Mouse (Mus musculus) heart, postnatal 10 days (tissue): Measurements from ENCODE around the gene Dync1li2. TPM values are rescaled to one million over a fixed set of nuclear protein-coding genes. Genes with fewer than 3 reads are reported as not detected.

ENCODE experiments used
- DNase-seq, 2 experiments: peaks; one replicate each; pipeline ENCODE4 v3.0.0; 2021
- intact Hi-C: fragments of 180-260 bp; cut with DNase I; formaldehyde crosslinking; loops from one replicate; pipeline ENCODE4 v1.15.1; 2025
- total RNA-seq, 2 experiments: library from RNA; stranded (reverse); gene quantifications; 2 replicates each; pipeline ENCODE4 v1.2.3; 2021

Dync1li2 gene
- total RNA-seq, 2 experiments from 2014 or later = 86.4 to 125 TPM

DNA sequence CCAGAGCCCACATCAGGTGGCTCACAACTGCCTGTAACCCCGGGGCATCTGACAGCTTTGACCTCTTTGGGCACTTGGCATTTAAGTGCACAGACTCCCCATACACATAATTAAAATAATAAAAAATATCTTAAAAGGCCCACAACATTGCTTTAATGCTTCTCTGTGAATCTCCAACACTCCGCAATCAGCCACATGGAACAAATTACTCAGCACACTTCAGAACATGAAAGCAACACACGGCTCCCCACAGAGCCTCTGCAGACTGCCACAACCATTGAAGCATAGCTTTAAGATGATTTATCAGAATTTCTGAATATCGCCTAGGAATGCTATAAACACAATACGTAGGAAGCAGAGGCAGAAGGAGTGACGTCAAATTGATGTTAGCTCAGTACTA, 26.8 kb downstream of the Dync1li2 start:
- DNase-seq = no peak
- intact Hi-C loops = no loop called here

DNA sequence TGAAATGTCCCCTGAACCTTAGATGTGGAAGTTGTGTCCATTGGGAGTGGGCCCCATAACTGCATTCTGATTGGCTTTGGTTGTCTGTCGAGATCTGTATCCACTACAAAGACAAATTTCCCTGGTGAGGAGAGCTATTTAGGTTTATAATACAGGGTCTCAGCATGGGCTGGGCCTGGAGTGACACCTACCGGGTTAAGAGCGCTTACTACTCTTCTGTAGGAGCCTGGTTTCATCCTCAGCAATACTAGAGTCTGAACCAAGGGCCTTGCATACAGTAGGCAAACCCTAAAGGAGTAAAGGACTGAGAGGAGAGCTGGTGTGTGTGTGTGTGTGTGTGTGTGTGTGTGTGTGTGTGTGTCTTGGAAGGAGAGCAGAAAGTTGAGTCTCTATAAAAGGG, 28.6 kb downstream of the Dync1li2 start:
- intact Hi-C loops = no loop called here
- no peak for DNase-seq

DNA sequence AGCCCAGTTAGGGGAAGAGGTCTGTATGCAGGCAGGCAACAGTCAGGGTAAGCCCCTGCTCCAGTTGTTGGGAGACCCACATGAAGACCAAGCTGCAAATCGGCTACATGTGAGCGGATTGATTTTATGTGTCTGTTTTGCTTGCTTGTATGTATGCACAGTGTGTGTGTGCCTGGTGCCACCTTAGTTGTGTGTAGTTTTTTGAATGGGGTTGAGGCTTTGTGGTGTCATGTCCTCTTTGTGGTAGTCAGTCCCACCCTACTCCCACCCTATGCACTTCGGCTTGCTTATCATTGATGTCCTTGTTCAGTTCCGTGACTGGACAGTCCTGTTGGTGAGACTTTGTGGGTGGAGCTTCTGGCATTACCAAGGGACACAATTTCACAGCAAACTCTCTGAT, 29.1 kb downstream of the Dync1li2 start:
- intact Hi-C loops = no loop called here
- DNase-seq = no peak

DNA sequence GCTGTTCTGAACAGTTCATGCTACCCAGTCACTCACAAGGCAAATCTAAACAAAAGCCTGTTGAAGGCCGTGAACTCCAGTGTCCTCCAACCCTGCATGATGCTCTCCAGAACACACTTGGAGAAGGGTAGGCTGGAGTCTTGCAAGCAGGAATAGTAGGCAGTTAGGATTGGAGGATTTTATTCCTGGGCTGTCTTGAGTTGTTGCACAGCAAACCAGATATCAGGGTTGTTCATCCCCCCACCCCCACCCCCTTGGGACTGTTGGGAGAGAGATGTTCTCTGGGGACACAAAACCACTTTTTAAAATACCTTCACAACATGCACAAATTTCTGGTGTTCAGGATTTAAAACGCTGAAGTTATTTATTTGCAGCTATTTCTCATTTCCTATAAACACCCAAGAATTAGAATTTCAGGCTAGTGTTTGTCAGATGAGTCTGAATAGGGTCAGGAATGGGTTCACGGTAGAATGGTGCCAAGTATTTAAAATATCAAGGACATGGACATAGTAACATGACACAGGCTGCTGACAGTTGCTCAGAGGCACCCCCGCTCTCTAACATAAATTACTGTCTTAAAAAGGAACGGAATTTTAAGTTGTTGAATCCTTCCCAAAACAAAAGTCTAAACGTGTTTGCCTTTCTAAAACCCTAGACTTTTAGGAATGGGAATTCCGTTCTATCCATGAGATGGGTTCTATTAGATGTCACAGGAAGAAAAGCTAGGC, 29.9 kb downstream of the Dync1li2 start:
- intact Hi-C loops = no loop called here
- DNase-seq = no peak

DNA sequence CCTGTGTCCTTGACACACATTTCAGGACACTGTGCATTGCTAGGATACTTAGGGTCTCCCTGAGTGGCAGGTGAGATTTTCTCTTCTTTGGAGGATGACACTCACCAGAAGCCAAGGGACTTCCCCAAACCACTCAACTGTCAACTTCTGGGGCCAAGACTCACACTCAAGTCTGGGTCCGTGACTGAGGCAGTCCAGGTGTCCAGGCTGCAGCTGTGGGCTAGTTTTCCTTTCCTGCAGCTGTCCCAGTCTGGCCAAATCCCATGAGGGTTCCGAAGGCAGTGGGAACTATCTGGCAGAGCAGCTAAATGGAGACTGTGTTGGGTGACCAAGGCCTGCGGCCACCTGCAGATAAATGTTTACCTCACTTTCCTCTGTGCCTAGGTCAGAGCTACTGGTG, 30.9 kb downstream of the Dync1li2 start:
- DNase-seq = no peak
- intact Hi-C loops = no loop called here

DNA sequence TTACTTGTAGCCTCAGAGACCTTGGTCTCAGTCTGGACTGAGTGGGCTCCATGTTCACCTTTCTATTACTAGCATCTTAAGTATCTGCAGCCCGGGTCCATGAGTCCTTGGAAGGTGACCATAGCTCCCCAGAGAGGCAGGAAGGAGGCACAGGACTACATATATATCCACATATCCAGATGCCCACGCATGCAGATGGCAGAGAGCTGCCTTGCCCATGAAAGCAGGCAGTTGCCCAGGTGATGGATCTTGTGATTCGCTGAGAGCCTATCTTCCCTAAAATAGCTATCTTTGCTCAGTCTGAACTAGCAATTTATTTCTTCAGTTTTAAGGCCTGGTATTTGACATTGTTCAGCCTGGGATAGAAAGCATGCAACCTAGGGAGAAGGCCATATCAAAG, 31.4 kb downstream of the Dync1li2 start:
- no peak for DNase-seq
- intact Hi-C loops = no loop called here

DNA sequence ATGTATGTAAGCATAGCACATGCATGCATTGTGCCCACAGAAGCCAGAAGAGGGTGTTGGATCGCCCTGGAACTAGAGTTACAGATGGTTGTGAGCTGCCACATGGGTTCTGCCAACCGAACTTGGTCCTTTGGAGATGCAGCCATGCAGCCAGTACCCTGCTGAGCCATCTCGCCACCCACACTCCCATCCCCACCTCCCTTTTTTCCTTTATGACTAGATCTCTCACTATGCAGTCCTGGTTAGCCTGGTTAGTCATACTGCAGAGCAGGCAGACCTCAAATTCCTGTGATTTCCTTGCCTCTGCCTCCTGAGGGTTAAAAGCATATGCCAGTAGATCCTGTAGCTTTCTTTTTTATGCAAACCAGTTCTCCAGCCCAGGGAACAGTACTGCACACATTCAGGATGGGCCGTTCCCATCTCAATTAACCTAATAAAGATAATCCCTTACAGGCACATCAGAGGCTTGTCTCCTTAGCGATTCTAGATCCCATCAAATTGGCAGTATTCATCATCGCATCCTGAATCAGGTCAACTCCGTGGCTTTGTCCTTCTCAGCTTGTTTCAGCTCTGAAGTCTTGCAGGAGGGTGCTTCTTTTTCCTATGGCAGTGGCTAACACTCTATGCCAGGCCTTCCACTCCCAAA, 32.1 kb downstream of the Dync1li2 start:
- intact Hi-C loops = no loop called here
- no peak for DNase-seq

DNA sequence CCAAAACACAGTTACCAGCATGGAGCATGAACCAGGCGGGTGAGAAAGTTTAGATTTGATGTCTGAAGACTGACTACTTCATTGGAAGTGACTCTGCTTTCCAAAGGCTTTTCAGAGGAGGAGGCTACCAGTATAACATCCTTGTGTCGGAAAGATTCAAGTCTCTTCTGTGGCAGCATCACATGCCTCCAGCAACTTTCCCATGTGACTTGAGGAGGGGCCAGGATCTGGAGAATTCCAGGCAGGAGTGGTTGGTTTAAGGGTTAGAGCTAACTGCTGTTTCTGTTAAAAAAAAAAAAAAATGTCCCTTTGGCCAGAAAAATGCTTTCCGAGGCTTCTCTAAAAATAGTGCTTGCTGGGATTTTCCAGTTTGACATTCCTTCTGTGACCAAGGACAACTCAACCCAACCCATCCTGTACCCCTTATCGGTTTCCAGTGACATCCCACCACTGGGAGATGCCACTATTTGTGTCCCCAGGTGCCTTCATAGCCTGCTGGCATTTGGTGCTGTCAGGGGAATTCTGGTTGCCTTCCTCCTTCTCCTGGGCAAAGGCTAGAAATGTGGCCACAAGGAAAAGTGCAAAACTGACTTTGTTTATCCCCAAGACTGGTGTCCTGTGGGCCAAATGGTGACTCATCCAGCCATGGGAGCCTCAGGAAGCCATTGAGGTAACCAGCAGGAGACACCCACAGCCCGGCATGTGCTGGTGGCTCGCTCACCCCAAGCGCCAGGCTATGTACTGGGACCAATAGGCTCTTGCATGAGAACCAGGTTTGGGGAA, 34.3 kb downstream of the Dync1li2 start:
- peak in 1 of 2 experiments; percentile 30 for DNase-seq
- intact Hi-C loops = no loop called here

DNA sequence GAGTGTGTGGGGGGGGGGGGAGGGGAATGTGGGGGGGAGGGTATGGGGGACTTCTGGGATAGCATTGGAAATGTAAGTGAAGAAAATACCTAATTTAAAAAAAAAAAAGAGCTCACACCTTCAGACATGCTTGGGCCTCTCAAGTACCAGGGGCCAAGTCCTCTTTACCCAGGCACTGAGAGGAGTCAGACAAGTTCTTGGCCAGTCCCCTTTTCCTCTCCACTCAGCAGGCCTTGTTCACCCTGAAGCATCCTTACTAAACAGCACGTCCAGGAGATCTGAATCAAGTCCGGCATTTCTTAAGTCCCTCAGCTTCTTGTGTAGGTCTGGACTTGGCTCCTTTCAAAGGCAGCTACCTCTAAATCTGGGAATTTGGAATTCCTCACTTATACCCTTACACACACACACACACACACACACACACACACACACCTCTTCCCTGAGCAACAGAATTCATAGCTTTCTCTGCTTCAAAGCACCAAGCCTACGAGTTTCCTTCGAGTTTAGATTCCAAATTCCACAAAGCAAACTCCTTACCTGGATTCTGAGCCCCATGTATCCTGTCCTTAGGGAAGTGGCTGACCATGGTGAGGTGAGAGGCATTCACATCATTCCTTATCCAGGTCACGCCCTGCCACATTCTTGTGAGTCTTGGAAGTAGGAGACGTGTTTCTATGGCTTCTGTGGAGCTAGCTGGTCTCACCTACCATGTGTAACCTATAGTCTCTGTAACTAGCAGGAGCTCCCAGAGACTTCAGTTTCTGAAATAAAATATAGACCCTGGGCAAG, 36.3 kb downstream of the Dync1li2 start:
- DNase-seq = no peak
- intact Hi-C loops = no loop called here

DNA sequence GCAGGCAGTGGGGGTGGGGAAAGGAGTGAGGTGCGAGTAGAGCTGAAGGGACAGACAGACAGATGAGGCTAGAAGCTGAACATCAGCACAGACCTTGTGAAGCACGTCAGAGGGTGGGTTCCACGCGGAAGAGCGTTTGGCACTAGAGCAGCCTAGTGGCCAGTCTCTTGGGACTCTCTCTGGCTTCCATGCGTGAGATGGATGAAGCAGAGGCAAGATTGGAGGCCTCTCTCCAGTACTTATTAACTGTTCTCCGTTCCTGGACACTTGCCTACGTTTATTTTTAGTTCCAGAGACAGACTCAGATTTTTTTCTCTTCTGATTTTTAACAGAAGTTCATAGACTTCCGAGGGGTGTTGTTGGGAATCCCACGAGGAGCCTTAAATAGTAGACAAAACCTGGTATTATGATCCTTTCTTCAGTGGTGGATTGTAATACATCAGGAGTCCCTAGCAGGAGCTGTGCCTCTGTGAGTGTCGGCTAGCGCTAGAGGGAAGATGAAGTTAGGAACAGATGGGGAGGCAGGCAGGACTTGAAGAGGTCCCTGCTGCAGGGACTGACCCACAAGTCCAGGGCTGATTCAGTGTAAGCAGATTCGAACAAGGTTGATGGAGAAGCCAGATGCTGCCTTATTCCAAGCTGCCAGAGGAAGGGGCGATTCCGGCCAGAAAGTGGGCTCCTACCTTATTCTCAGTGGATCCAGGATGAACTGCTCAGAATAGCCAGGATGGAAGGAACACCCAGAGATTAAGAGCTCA, 37.2 kb downstream of the Dync1li2 start:
- DNase-seq = peak; percentile 57 to 66
- intact Hi-C loops = loop anchor here (2.0 kb wide), 1 partner anchor 61 kb away; no protein-coding TSS in a partner anchor

DNA sequence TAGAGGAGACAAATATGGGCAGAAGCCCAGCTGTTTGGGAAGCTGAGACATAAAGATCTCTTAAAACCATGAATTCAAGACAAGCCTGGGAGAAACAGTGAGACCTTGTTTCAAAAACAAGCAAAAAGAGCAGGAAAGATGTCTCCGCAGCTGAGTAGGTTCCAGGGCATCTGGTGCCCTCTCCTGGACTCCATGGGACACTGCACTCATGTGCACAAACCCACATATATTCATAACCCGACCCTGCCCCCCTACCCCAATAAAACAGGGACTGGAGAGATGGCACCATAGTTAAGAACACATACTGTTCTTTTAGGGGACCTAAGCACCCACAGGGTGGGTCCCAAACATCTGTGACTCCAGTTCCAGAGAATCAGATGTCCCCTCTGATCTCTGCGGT, 39.3 kb downstream of the Dync1li2 start:
- DNase-seq = no peak
- intact Hi-C loops = no loop called here

DNA sequence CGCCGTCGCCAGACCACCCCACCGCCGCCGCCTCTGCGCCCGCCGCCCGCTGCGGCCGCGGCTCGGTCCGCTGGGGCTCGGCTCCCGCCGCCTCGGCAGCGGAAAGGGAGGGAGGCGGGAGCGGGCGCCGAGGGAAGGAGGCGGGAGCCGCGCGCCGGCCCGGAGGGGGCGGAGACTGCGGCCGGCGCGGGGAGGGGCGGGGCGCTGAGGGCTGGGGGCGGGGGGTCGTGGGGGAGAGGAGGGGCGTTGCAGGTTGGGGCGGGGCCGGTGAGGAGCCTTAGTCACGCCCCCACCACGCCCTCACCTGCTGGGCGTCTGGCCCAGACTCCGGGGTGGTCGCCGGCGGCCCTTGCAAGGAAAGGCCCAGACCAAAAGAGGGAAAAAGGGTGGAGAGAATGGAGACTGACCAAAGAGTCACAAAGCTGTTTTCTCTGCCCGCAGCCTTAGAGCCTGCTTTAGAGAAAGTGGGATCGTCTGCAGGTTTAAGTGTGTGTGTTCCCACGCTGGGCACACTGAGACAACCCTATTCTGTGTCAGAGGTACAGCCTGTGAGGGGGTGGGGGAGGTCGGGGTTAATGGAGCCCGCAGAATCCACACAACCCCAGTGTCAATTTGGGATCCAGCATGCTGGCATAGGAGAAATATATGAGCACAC, 47.0 kb downstream of the Dync1li2 start, which contains the start of gene Cmtm4:
TSS of gene Cmtm4 (minus strand) at position 105 of the 655 bp plus-strand sequence.
- intact Hi-C loops = loop anchor here (2.0 kb wide), 1 partner anchor 51 kb away; no protein-coding TSS in a partner anchor
- DNase-seq = peak; percentile 63 to 65

DNA sequence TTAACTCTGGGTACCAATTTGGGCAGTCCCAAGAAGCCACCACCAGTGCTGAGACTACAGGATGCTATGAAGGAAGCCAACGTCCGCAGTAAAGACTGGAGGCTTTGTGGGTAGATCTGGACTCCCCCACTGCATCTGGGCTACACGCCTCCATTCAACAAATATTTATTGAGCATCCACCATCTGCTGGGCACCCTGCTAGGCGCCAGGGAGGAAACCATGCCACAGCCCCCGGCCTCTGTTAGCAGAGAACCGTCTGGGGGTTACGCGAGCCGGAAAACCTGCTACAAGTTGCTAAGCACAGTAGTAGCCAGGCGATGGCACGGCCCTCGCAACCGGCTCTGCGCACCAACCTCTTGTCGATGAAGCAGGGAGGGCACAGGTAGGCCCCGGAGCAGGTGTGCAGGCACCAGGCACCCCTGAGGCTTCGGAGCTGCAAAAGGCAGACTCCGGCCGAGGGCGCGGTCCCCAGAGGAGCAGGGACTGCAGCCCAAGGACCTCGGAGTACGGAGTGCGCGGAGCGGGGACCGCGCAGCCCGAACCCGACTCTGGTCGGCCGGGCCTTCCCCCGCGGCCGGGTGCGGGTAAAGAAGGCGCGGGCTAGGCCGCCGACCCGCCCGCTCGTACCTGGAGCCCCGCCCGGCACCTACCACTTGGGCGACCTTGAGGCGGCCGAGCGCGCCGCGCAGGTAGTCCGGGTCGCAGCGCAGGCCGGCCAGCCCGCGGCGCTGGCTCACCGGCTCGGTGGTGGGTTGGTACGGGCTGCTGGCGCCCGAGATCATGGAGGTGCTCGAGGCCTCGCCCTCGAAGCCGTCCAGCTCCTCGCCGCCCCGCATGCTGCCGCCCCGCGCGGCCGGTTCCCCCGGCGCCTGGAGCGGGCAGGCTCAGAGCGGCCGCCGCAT, 47.8 kb downstream of the Dync1li2 start:
- DNase-seq = peak; percentile 31 to 56
- intact Hi-C loops = loop anchor here (2.0 to 5.0 kb wide), 2 partner anchors 42 to 50 kb away; no protein-coding TSS in a partner anchor

DNA sequence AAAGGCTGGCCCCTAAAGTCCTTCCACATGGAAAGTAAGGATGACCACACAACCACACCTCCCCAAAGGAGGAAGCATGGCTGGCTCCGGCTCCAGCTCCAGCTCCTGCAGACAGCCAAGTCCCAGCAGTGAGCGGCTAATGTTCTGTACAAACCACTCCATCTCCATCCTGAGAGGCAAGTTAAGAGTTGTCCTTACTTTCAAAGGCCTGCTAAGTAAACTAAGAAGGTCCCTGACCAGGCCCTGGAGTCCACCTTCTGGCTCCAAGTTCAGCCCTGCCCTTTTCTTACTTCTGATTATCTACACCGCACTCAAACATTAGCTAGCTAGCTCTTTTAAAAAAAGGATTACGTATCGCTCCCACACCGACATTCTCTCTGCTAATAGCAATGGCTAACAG, 49.1 kb downstream of the Dync1li2 start:
- DNase-seq = no peak
- intact Hi-C loops = loop anchor here (2.0 to 5.0 kb wide), 2 partner anchors 44 to 49 kb away; no protein-coding TSS in a partner anchor

DNA sequence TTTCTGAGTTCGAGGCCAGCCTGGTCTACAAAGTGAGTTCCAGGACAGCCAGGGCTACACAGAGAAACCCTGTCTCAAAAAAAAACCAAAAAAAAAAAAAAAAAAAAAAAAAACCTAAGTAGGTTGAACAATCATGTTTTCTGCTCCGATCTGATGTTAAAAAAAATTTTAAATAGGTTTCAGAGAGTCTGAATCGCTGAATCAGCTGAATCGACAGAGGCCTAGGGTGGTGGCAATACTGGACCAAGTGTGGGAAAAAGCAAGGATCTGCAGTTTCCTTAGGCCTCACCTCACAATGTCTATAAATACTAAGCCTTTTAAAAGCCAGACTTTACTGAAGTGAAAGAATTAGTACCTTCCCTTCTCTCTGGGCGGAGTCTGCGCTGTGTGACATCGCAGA, 49.7 kb downstream of the Dync1li2 start:
- no peak for DNase-seq
- intact Hi-C loops = loop anchor here (5.0 kb wide), 1 partner anchor 44 kb away; no protein-coding TSS in a partner anchor

DNA sequence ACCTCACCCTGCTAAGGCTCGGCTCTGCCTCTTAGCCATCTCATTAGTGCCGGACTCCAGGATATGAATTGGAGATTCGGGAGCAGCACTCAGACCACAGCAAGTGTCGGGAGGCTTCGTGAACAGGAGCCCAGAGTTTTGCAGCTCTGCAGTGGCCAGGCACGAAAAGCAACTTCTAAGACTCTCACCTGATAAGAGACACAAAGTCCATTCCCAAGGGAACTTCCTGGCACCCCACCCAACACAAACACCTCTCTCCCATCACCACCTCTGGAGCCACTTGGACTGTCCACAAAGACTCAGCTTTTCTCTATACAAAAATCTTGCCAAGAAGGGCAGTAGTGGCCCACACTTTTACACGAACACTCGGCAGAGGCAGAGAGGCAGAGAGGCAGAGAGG, 52.6 kb downstream of the Dync1li2 start:
- no peak for DNase-seq
- intact Hi-C loops = loop anchor here (5.0 kb wide), 1 partner anchor 47 kb away; no protein-coding TSS in a partner anchor

DNA sequence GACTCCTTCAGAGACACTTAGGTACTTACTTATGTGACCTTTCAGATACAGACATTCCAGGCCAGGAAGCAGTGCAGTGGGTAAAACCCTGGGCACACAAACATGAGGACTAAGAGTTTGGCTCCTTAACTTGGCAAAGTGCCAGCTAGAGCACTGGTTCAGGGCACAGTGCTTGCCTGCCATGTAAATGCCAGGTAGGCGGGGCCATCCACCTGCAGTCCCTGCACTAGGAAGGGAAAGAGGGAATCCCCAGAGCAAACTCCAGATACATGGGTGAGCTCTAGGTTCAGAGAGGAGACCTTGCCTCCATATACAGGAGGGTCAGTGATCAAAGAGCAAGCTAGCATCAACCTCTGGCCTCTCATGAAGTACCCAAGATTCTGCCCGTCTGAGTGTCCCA, 54.9 kb downstream of the Dync1li2 start:
- intact Hi-C loops = no loop called here
- peak; percentile 54 to 59 for DNase-seq

DNA sequence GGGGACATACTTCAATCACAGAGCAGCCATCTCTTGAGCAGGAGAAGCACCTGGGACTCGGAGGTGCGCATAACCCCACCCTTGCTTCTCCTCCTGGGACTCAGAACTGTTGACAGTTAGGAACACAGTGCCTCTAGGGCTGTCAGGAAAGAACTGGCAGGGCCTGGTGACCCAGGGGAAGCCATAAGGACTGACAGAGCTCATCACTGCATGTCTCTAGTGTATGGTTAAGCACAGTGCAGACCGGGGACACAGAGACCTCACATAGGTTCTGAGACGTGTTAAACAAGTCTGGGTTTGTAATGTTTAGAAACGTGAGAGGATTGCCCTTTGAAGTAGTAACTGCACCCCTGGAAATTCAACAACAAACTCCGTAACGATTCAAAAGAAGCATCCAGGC, 55.3 kb downstream of the Dync1li2 start:
- intact Hi-C loops = no loop called here
- no peak for DNase-seq
